Mouse (Mus musculus) ovary, adult 2 months (tissue): ENCODE data around the gene 5730596B20Rik. TPM values are rescaled to one million over a fixed set of nuclear protein-coding genes. Genes with fewer than 3 reads are reported as not detected.

Experiments
- polyA plus RNA-seq: library from polyadenylated mRNA; depleted of rRNA; stranded (reverse); fragments of >200 nt; gene quantifications from 2 replicates; pipeline ENCODE4 v1.2.3, GENCODE M21; 2012; rRNA removed

5730596B20Rik gene
- 0.05 TPM in 1 of 2 replicates, not detected in the other for polyA plus RNA-seq

GRCm38 (mm10) chr6:52177061-52177735, at the start of gene 5730596B20Rik:
Gene 5730596B20Rik (plus strand): TSS chr6:52177498.

GRCm38 (mm10) chr6:52158276-52159051, 18.8 kb upstream of the 5730596B20Rik start, which contains the start of gene Hoxa1:
Gene Hoxa1 (minus strand): TSS chr6:52158317.

GRCm38 (mm10) chr6:52164626-52165440, 12.5 kb upstream of the 5730596B20Rik start, which contains the start of gene Hoxa2:
Gene Hoxa2 (minus strand): TSS chr6:52164831.

GRCm38 (mm10) chr6:52190906-52191810, 13.9 kb downstream of the 5730596B20Rik start, which contains the start of gene Hoxa4:
Gene Hoxa4 (minus strand): TSS chr6:52191753.

GRCm38 (mm10) chr6:52204050-52204752, 26.9 kb downstream of the 5730596B20Rik start, which contains the start of gene Hoxa5:
Gene Hoxa5 (minus strand): TSS chr6:52204587.

GRCm38 (mm10) chr6:52208072-52208867, 31.0 kb downstream of the 5730596B20Rik start, which contains the start of gene Hoxa6:
Gene Hoxa6 (minus strand): TSS chr6:52208722.

GRCm38 (mm10) chr6:52213119-52213986, 36.1 kb downstream of the 5730596B20Rik start, which contains the start of the genes Hoxa3 and Gm28308:
Gene Hoxa3 (minus strand): TSS chr6:52213336.
Gene Gm28308 (minus strand): TSS chr6:52213339.

GRCm38 (mm10) chr6:52221337-52221992, 44.2 kb downstream of the 5730596B20Rik start, which contains the start of gene Hoxa7:
Gene Hoxa7 (minus strand): TSS chr6:52221854.

Other genes with a start within 250 kb of the 5730596B20Rik start
- 2.7 and 4.4 TPM in 2 replicates for gene Skap2, start 164.9 kb upstream of the 5730596B20Rik start, polyA plus RNA-seq
- 0.35 and 0.45 TPM in 2 replicates for gene Hoxa1, start 19.2 kb upstream of the 5730596B20Rik start, polyA plus RNA-seq
- 1.7 and 1.8 TPM in 2 replicates for gene Hoxa2, start 12.7 kb upstream of the 5730596B20Rik start, polyA plus RNA-seq
- 1.6 and 2.2 TPM in 2 replicates for gene Hoxa4, start 14.3 kb downstream of the 5730596B20Rik start, polyA plus RNA-seq
- 17.8 and 22.4 TPM in 2 replicates for gene Hoxa5, start 27.1 kb downstream of the 5730596B20Rik start, polyA plus RNA-seq
- 7.2 and 7.6 TPM in 2 replicates for gene Hoxa6, start 31.2 kb downstream of the 5730596B20Rik start, polyA plus RNA-seq
- 9.8 and 12.6 TPM in 2 replicates for gene Hoxa3, start 35.8 kb downstream of the 5730596B20Rik start, polyA plus RNA-seq
- gene Gm28308, start 35.8 kb downstream of the 5730596B20Rik start, polyA plus RNA-seq: 7.2 and 8.5 TPM in 2 replicates
- gene Hoxa7, start 44.4 kb downstream of the 5730596B20Rik start, polyA plus RNA-seq: 8.0 and 10.8 TPM in 2 replicates
- 43.7 and 45.9 TPM in 2 replicates for gene Hoxa9, start 53.6 kb downstream of the 5730596B20Rik start, polyA plus RNA-seq
- gene Hoxa10, start 63.4 kb downstream of the 5730596B20Rik start, polyA plus RNA-seq: 14.6 and 23.1 TPM in 2 replicates
- gene Hoxa11, start 68.3 kb downstream of the 5730596B20Rik start, polyA plus RNA-seq: 5.8 and 5.9 TPM in 2 replicates
- not detected in 2 replicates for gene Hoxa13, start 83.4 kb downstream of the 5730596B20Rik start, polyA plus RNA-seq
- gene Evx1, start 136.0 kb downstream of the 5730596B20Rik start, polyA plus RNA-seq: 2.6 and 3.1 TPM in 2 replicates